Mouse (Mus musculus): ENCODE results near the gene Fblim1. TPM values are rescaled to one million over a fixed set of nuclear protein-coding genes. Genes with fewer than 3 reads are reported as not detected.

Gene Fblim1
- polyA plus RNA-seq, 1 experiment from 2014 or later: 52.8 TPM

GRCm38 (mm10) chr4:141526936-141527650, 78.8 kb downstream of the Fblim1 start:
- Histone ChIP-seq H3K36me3 (ENCODE audit: control insufficient read depth, insufficient read depth) (0 out of 2 replicates have a peak, but pooled peaks cover 6% of the 10 kb centered on the region), H3K9ac (ENCODE audit: low read depth, low read length) (no peak overlapping the region), H3K27me3 (replicated peaks; ENCODE audit: control insufficient read depth, insufficient read depth, low read length) (no peaks in the 10 kb centered on the region), H3K9me3 (ENCODE audit: control insufficient read depth) (no peaks in the 10 kb centered on the region), H3K4me1 (replicated peaks; ENCODE audit: control insufficient read depth, insufficient read depth, low read length) (no peaks in the 10 kb centered on the region), H3K4me2 (replicated peaks; ENCODE audit: low read depth) (no peak overlapping the region), H3K4me3 (ENCODE audit: low read depth, low read length) (no peak overlapping the region), H3K27ac (ENCODE audit: low read depth, low read length) (no peak overlapping the region)
- TF ChIP-seq CTCF (IDR thresholded peaks at IDR 0.05; ENCODE audit: low read depth): no peak
- ATAC-seq: no peak
- WGBS: 61% methylated on average over 7 of the region's 7 CpGs

Other genes starting within 250 kb of the Fblim1 start
- 1.4 and 2.4 TPM in 2 replicates for gene Fam131c, start 237.9 kb downstream of the Fblim1 start, polyA plus RNA-seq (2015; fragmentation: Nextera tagmentation; extraction: Ambion mirVana)
- gene Clcnka, start 207.4 kb downstream of the Fblim1 start, polyA plus RNA-seq (2015; fragmentation: Nextera tagmentation; extraction: Ambion mirVana): 0.14 TPM in 1 of 2 replicates, not detected in the other
- gene Clcnkb, start 190.1 kb downstream of the Fblim1 start, polyA plus RNA-seq (2015; fragmentation: Nextera tagmentation; extraction: Ambion mirVana): not detected in 2 replicates
- gene Hspb7, start 185.3 kb downstream of the Fblim1 start, polyA plus RNA-seq (2015; fragmentation: Nextera tagmentation; extraction: Ambion mirVana): 4.7 and 8.0 TPM in 2 replicates
- gene Srarp, start 170.0 kb downstream of the Fblim1 start, polyA plus RNA-seq (2015; fragmentation: Nextera tagmentation; extraction: Ambion mirVana): not detected in 2 replicates
- gene Zbtb17, start 161.4 kb downstream of the Fblim1 start, polyA plus RNA-seq (2015; fragmentation: Nextera tagmentation; extraction: Ambion mirVana): 9.7 and 9.8 TPM in 2 replicates
- 3.2 and 4.0 TPM in 2 replicates for gene Spen, start 67.5 kb downstream of the Fblim1 start, polyA plus RNA-seq (2015; fragmentation: Nextera tagmentation; extraction: Ambion mirVana)
- 42.0 and 45.7 TPM in 2 replicates for gene Tmem82, start 12.5 kb upstream of the Fblim1 start, polyA plus RNA-seq (2015; fragmentation: Nextera tagmentation; extraction: Ambion mirVana)
- 23.8 and 25.7 TPM in 2 replicates for gene Slc25a34, start 17.7 kb upstream of the Fblim1 start, polyA plus RNA-seq (2015; fragmentation: Nextera tagmentation; extraction: Ambion mirVana)
- 3.1 and 6.0 TPM in 2 replicates for gene Plekhm2, start 58.8 kb upstream of the Fblim1 start, polyA plus RNA-seq (2015; fragmentation: Nextera tagmentation; extraction: Ambion mirVana)
- not detected in 2 replicates for gene Rsc1a1, start 79.5 kb upstream of the Fblim1 start, polyA plus RNA-seq (2015; fragmentation: Nextera tagmentation; extraction: Ambion mirVana)
- 15.9 and 16.7 TPM in 2 replicates for gene Ddi2, start 117.3 kb upstream of the Fblim1 start, polyA plus RNA-seq (2015; fragmentation: Nextera tagmentation; extraction: Ambion mirVana)
- gene Agmat, start 140.6 kb upstream of the Fblim1 start, polyA plus RNA-seq (2015; fragmentation: Nextera tagmentation; extraction: Ambion mirVana): 106 and 109 TPM in 2 replicates
- 3.3 and 3.9 TPM in 2 replicates for gene Dnajc16, start 184.8 kb upstream of the Fblim1 start, polyA plus RNA-seq (2015; fragmentation: Nextera tagmentation; extraction: Ambion mirVana)
- 13.4 and 15.7 TPM in 2 replicates for gene Casp9, start 187.5 kb upstream of the Fblim1 start, polyA plus RNA-seq (2015; fragmentation: Nextera tagmentation; extraction: Ambion mirVana)
- gene Cela2a, start 220.1 kb upstream of the Fblim1 start, polyA plus RNA-seq (2015; fragmentation: Nextera tagmentation; extraction: Ambion mirVana): 35.6 and 65.3 TPM in 2 replicates
- gene Ctrc, start 240.3 kb upstream of the Fblim1 start, polyA plus RNA-seq (2015; fragmentation: Nextera tagmentation; extraction: Ambion mirVana): not detected in 2 replicates